Mouse (Mus musculus) CH12.LX (cell line): ENCODE results near the gene Ddx23.

Experiments used
- CHD1 ChIP-seq: IDR thresholded peaks from 2 replicates; pipeline ENCODE4 v1.6.1; 2012; ENCODE audit warnings: low read depth, low read length, improper control_type of control experiment, inconsistent platforms
- CTCF ChIP-seq, 2 experiments: IDR thresholded peaks in 1 of 2; conservative IDR thresholded peaks in 1 of 2; 2 replicates each; pipeline ENCODE4 v1.5.1; 2011 to 2012; ENCODE audit warnings: low read depth in 2 of 2, low read length in 2 of 2, improper control_type of control experiment in 1 of 2, inconsistent platforms in 1 of 2, mild to moderate bottlenecking in 1 of 2, moderate library complexity in 1 of 2
- ELF1 ChIP-seq: IDR thresholded peaks from 2 replicates; pipeline ENCODE4 v1.6.1; 2014; ENCODE audit warnings: low read depth, mild to moderate bottlenecking, inconsistent platforms, low read length, improper control_type of control experiment
- MAX ChIP-seq: IDR thresholded peaks from 2 replicates; pipeline ENCODE4 v1.6.1; 2011; ENCODE audit warnings: low read length, improper control_type of control experiment
- MAZ ChIP-seq: IDR thresholded peaks from 2 replicates; pipeline ENCODE4 v1.6.1; 2012; ENCODE audit warnings: low read depth, mild to moderate bottlenecking, inconsistent platforms, low read length, improper control_type of control experiment, moderate library complexity
- SMC3 ChIP-seq: IDR thresholded peaks from 2 replicates; pipeline ENCODE4 v1.6.1; 2011; ENCODE audit warnings: low read depth, low read length, improper control_type of control experiment
- TCF12 ChIP-seq: IDR thresholded peaks from 2 replicates; pipeline ENCODE4 v1.6.1; 2014; ENCODE audit warnings: low read depth, mild to moderate bottlenecking, inconsistent platforms, low read length, improper control_type of control experiment

DNA sequence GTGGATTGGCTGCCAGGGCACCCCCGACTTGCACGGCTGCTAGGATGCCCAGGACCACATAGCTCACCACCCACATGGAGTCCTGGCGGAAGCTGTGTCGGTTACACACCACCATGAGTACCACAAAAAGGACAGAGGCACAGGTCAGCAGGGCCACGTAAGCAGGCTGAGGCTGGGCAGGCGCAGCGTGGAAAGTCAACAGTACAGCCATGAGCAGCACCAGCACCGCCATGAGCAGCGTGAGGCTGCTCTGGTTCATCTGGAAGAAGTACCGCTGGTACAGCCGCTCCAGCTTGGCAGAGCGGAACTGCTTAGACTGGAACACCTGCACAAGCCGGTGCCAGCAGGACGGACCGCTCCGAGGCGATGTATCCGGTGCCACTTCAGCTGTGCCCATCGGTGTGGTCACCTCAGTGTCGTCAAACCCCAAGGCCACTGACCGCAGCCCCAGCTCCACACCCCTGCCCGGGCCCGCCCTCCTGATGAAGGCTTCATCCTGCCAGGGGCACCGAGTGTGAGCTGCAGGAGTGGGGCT lies 58.6 kb downstream of the Ddx23 start:
- TF ChIP-seq CHD1 (no peak), CTCF (conservative IDR thresholded peaks at IDR 0.05 in 1 of 2, IDR thresholded peaks at IDR 0.05 in 1 of 2; ENCODE audit: low read depth in 2 of 2, low read length in 2 of 2) (no peak), MAZ (no peak), MAX (no peak), TCF12 (no peak), SMC3 (no peak), ELF1 (no peak)
